Mouse (Mus musculus) thymus, postnatal 14 days (tissue): ENCODE data around the gene Otoa.

Experiments used
- DNase-seq: peaks from one replicate; pipeline ENCODE4 v3.0.0; 2021

The Otoa gene

GRCm38 (mm10) chr7:121082949-121083513 lies 1.6 kb downstream of the Otoa start:
- no peak for DNase-seq

- DNase-seq, result no peak
Measured at GRCm38 (mm10) chr7:121084840-121085453, 3.5 kb downstream of the Otoa start.

GRCm38 (mm10) chr7:121085500-121085899 lies 4.0 kb downstream of the Otoa start:
- no peak for DNase-seq

- no peak for DNase-seq
Measured at GRCm38 (mm10) chr7:121088745-121089144, 7.3 kb downstream of the Otoa start.

DNA sequence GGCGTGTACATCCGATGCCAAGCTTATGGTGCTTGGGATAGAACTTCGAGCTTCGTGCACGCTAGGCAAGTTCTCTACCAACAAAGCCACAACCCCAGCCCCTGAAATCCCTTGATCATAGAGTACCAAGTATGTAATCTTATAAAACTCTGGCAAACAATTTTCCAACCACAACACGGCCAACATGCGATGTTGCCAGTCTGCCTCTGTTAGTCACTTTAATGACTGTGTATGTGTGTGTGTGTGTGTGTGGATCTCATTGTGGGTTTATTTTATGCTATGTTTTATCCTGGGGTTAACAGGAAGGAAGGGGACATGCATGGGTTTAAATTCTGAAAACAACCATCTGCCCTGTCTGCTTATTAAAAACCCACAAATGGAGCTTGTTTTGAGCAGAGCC lies 9.3 kb downstream of the Otoa start:
- no peak for DNase-seq

DNA sequence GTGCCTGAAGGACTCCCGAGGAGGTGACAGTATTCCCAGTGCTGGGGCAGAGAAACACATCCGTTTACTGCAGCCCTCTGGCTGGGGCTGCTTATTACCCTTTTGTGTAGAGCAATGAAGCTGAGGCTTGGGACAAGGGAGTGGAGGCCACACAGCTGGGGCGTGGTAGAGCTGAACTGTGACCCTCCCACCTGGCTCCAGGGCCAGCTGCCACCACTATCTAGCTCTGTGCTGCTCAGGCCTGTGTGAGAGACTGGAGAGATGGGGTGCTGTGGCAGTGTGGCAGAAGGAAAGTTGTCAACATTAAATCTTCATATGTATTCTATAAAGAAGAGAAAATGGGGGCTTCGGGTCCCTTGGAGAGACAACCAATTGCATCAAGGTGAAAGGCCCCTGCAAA lies 11.6 kb downstream of the Otoa start:
- no peak for DNase-seq

- no peak for DNase-seq
Measured at GRCm38 (mm10) chr7:121098614-121099389, 17.4 kb downstream of the Otoa start.

GRCm38 (mm10) chr7:121107851-121108250 lies 26.4 kb downstream of the Otoa start:
- no peak for DNase-seq

- DNase-seq, result no peak
Measured at GRCm38 (mm10) chr7:121111321-121111720, 29.9 kb downstream of the Otoa start.

- DNase-seq, result no peak
Measured at GRCm38 (mm10) chr7:121111762-121112161, 30.3 kb downstream of the Otoa start.

GRCm38 (mm10) chr7:121120143-121120818 lies 38.8 kb downstream of the Otoa start:
- peak; percentile 63 for DNase-seq

GRCm38 (mm10) chr7:121130837-121131236 lies 49.4 kb downstream of the Otoa start:
- DNase-seq, result no peak

- no peak for DNase-seq
Measured at GRCm38 (mm10) chr7:121141274-121141673, 59.8 kb downstream of the Otoa start.

DNA sequence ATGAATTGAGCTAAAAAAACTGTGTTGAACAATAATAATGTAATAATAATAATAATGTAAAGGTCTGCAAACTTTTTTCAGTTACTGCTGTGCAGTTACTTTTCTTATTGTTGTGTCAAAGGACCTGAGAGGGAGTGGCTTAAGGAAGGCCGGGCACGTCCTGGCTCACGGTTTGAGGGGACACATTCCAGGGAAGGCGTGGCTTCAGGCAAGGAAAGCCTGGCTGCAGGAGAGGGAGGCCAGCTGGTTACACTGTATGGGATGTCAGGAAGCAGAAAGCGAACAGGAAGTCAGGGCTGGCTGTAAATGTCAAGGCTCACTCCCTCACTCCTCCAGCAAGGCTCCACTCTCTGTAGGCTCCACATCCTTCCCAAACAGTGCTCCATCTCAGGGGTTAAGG lies 69.2 kb downstream of the Otoa start:
- no peak for DNase-seq

GRCm38 (mm10) chr7:121152186-121152585 lies 70.7 kb downstream of the Otoa start:
- no peak for DNase-seq

DNA sequence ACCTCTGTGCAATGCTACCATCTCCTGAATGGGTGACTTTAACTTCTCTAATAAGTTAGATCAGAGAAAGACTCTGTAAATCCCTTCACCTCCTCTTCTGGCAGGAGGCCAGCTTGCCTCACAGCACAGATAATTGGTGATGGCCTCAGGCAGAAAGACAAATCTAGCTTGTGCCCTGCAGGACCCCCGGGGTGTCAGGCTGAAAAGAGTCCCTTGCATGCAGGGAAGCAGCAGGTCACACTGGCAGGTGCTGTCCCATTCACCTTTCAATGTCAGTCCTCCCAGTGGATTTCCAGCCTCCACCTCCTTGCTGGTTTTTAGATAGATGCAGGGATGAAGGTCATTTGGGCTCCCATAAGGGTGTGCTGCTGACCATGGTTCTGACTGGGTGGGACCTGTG lies 84.2 kb downstream of the Otoa start:
- no peak for DNase-seq

DNA sequence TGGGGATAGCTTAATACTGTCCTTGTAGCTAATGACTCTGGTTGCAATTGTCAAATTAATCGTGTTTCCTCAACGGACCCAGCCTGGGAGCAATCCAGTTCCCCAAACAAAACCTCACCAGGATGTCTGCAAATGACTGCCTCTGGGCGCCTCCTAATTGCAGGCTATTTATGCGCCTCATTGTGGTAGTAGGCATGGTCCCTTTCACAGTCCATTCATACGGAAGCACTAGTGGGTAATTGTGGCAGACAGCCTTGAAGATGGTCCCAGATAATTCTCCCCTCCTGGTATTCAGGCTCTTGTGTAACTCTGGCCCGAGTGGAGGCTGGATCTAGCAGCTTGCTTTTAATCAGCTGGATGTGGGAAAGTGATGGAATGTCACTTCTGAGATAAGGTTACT lies 90.4 kb downstream of the Otoa start:
- DNase-seq, result no peak

DNA sequence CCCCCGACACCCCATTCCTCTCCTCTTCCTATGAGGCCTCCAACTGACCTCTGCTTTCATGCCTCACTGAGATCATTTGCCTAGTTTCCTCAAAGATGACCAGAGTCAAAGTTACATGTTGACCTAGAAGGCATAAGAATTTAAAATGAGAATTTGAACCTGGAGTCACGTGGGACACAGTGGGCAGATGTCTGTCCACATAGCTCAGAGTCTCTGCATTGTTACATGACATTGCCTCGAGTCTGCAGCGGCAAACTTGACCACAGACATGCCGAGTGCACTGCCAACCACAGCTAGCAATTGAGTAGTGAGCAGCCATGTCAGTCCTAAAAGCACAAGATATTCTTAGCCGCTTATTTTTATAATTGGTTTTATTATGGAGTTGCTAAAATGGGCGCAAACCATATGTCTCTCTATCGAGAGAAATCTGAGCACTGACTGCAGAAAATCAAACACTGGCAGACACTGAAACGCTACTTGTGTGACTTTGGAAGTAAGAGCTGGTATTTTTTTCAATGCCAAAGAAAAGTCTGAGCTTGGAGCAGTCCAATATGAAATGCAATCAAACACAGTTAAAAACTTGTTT lies 105.8 kb downstream of the Otoa start:
- DNase-seq, result no peak

GRCm38 (mm10) chr7:121188976-121189375 lies 107.5 kb downstream of the Otoa start:
- no peak for DNase-seq

DNA sequence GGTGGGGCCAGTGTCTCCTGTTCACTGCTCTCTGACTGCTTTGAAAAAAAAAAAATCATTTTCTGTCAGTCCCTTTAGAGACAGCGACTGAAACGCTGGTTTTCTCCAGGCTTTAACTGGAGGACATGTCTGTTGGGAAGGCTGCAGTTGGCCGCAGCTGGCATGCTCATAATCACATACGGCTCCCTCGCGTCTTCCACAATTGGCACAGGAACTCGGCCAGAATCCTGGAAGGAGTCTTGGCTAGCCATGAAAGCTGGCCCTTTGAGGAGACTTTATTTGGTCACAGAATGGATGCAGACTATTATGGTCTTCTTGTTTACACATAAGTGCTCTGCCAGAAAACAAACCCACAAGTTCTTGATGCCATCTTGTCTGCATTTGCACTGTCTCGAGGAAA lies 117.5 kb downstream of the Otoa start:
- DNase-seq, result no peak

DNA sequence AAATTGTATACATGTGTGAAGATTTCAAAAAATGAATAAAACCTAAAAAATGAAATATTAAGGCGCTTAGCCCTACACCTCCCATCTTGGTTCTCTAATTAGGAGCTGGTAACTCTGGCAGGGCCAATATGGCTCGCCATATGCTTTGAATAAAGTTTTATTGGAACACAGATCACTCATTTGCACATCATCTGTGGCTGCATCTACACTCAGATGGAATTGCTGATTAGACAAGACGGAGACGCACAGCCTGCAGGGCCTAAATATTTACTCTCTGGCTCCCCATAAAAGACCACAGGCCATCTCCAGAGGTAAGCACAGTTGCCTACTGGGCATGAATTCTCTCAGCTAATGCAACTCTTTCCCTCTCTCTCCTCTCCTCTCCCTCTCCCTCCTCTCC lies 130.4 kb downstream of the Otoa start:
- DNase-seq, result no peak
